Mouse (Mus musculus): ENCODE data around the gene Setx. TPM values are rescaled to one million over a fixed set of nuclear protein-coding genes. Genes with fewer than 3 reads are reported as not detected.
"Not testable (repeated sequence)": the region's sequence is repeated elsewhere in the genome, so short reads cannot be mapped to it uniquely, and the experiment has no call there.

Setx gene
- polyA plus RNA-seq, 2 experiments: 10.0 TPM

DNA sequence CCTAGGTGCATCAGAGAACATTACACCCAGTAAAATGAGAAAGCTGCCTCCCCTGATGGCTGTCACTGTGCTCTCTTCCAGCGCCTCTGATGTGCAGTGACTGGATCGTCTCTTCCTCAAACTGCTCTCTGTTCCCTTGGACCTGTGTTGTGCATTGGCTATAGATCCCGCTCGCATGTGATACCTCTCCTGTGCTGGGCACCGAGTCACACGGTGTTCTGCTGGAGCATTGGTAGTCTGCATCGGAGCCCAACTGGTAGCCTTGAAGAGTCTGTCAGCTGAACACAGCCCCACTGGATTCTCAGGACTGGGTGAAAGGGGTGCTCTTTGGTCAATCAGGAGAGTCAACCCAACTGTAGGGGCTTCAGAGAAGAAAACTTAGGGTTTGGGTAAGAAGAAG lies 38.0 kb upstream of the Setx start:
- ATAC-seq (ENCODE audit: low FRiP score, low read depth): no peak
- no peak overlapping the region for H3K9ac ChIP-seq (ENCODE audit: low read depth, low read length, severe bottlenecking)
- no peak for TF ChIP-seq POLR2A (IDR thresholded peaks at IDR 0.05; ENCODE audit: borderline replicate concordance, extremely low read depth, insufficient read depth, insufficient read length)
- no peaks in the 10 kb centered on the region for H3K9me3 ChIP-seq (ENCODE audit: control insufficient read depth, low read length)
- no peak overlapping the region for H3K4me2 ChIP-seq (replicated peaks; ENCODE audit: low read depth, low read length, severe bottlenecking)
- H3K27ac ChIP-seq (replicated peaks; ENCODE audit: low read depth, low read length): no peak overlapping the region
- peaks cover 62% of the 10 kb centered on the region for H3K36me3 ChIP-seq (ENCODE audit: control insufficient read depth, insufficient read depth, low read length)
- DNase-seq (ENCODE audit: low spot score): no peak
- no peaks in the 10 kb centered on the region for H3K4me1 ChIP-seq (ENCODE audit: control insufficient read depth, insufficient read depth, low read length)
- no peak overlapping the region for H3K4me3 ChIP-seq (replicated peaks; ENCODE audit: low read length)
- 97% methylated on average over 7 of the region's 7 CpGs for WGBS
- H3K27me3 ChIP-seq (ENCODE audit: control insufficient read depth, insufficient read depth, low read length): no peaks in the 10 kb centered on the region

DNA sequence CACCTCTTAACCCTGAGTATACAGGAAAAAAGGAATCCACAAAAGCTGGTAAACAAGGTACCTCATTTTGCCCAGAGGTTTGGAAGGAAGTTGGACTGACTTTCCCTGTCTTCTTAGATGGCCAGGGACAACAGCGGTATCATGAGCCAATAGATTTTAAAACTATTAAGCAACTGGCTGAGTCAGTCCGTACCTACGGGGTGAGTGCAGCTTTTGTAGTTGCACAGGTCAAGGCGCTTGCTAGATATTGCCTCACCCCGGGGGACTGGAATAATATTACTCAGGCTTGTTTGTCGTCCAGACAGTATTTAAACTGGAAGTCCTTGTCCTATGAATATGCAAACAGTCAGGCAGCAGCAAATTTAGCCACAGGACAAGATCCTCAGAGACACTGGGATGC lies 34.7 kb upstream of the Setx start:
- H3K9ac ChIP-seq (ENCODE audit: low read depth, low read length, severe bottlenecking); H3K9me3 ChIP-seq (ENCODE audit: control insufficient read depth, low read length); H3K4me3 ChIP-seq (replicated peaks; ENCODE audit: low read length); H3K4me2 ChIP-seq (replicated peaks; ENCODE audit: low read depth, low read length, severe bottlenecking); ATAC-seq (ENCODE audit: low FRiP score, low read depth); H3K4me1 ChIP-seq (ENCODE audit: control insufficient read depth, insufficient read depth, low read length); H3K27me3 ChIP-seq (ENCODE audit: control insufficient read depth, insufficient read depth, low read length); H3K27ac ChIP-seq (replicated peaks; ENCODE audit: low read depth, low read length); DNase-seq (ENCODE audit: low spot score): not testable (repeated sequence)
- WGBS: 84% methylated on average over 6 of the region's 6 CpGs
- H3K36me3 ChIP-seq (ENCODE audit: control insufficient read depth, insufficient read depth, low read length): peaks cover 31% of the 10 kb centered on the region

- Histone ChIP-seq H3K4me3 (replicated peaks; ENCODE audit: low read length) (no peak overlapping the region), H3K27me3 (ENCODE audit: control insufficient read depth, insufficient read depth, low read length) (no peaks in the 10 kb centered on the region), H3K4me1 (ENCODE audit: control insufficient read depth, insufficient read depth, low read length) (no peaks in the 10 kb centered on the region), H3K4me2 (replicated peaks; ENCODE audit: low read depth, low read length, severe bottlenecking) (no peak overlapping the region), H3K36me3 (ENCODE audit: control insufficient read depth, insufficient read depth, low read length) (no peaks in the 10 kb centered on the region), H3K27ac (replicated peaks; ENCODE audit: low read depth, low read length) (no peak overlapping the region), H3K9me3 (ENCODE audit: control insufficient read depth, low read length) (no peaks in the 10 kb centered on the region), H3K9ac (ENCODE audit: low read depth, low read length, severe bottlenecking) (no peak overlapping the region)
- ATAC-seq (ENCODE audit: low FRiP score, low read depth) (no peak), DNase-seq (ENCODE audit: low spot score) (no peak)
- no peak for TF ChIP-seq POLR2A (IDR thresholded peaks at IDR 0.05; ENCODE audit: borderline replicate concordance, extremely low read depth, insufficient read depth, insufficient read length)
- WGBS: 86% methylated on average over 8 of the region's 8 CpGs
Observed at GRCm38 (mm10) chr2:29095674-29096073, 28.3 kb upstream of the Setx start.

DNA sequence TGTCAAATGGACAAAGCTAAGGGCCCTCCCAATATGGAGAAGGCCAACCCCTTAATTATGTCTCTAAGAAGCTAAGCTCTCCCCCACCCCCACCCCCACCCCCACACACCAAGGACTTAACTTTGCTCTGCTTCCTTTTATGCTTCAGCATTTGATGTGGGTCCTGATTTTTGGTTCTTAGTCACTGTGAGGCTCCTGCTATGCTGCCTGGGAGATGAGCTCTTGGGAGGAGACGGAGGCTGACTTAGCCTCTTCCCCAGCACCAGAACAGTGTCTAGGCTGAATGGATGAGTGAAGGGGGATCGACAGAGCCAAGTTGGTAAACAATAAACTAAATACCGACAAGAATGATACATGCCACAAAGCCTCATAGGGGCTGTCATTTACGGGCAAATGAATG lies 27.2 kb upstream of the Setx start:
- ATAC-seq (ENCODE audit: low FRiP score, low read depth) (no peak), DNase-seq (ENCODE audit: low spot score) (no peak)
- no peak for TF ChIP-seq POLR2A (IDR thresholded peaks at IDR 0.05; ENCODE audit: borderline replicate concordance, extremely low read depth, insufficient read depth, insufficient read length)
- Histone ChIP-seq H3K9ac (ENCODE audit: low read depth, low read length, severe bottlenecking) (no peak overlapping the region), H3K4me2 (replicated peaks; ENCODE audit: low read depth, low read length, severe bottlenecking) (no peak overlapping the region), H3K9me3 (ENCODE audit: control insufficient read depth, low read length) (no peaks in the 10 kb centered on the region), H3K27ac (replicated peaks; ENCODE audit: low read depth, low read length) (no peak overlapping the region), H3K36me3 (ENCODE audit: control insufficient read depth, insufficient read depth, low read length) (no peaks in the 10 kb centered on the region), H3K4me3 (replicated peaks; ENCODE audit: low read length) (no peak overlapping the region), H3K27me3 (ENCODE audit: control insufficient read depth, insufficient read depth, low read length) (no peaks in the 10 kb centered on the region), H3K4me1 (ENCODE audit: control insufficient read depth, insufficient read depth, low read length) (no peaks in the 10 kb centered on the region)
- WGBS: 78% methylated on average over 4 of the region's 4 CpGs

- WGBS: 80% methylated on average over 3 of the region's 3 CpGs
- Histone ChIP-seq H3K4me3 (replicated peaks; ENCODE audit: low read length) (no peak overlapping the region), H3K36me3 (ENCODE audit: control insufficient read depth, insufficient read depth, low read length) (no peaks in the 10 kb centered on the region), H3K4me2 (replicated peaks; ENCODE audit: low read depth, low read length, severe bottlenecking) (no peak overlapping the region), H3K9me3 (ENCODE audit: control insufficient read depth, low read length) (no peaks in the 10 kb centered on the region), H3K4me1 (ENCODE audit: control insufficient read depth, insufficient read depth, low read length) (no peaks in the 10 kb centered on the region), H3K9ac (ENCODE audit: low read depth, low read length, severe bottlenecking) (no peak overlapping the region), H3K27me3 (ENCODE audit: control insufficient read depth, insufficient read depth, low read length) (no peaks in the 10 kb centered on the region), H3K27ac (replicated peaks; ENCODE audit: low read depth, low read length) (no peak overlapping the region)
- no peak for TF ChIP-seq POLR2A (IDR thresholded peaks at IDR 0.05; ENCODE audit: borderline replicate concordance, extremely low read depth, insufficient read depth, insufficient read length)
- no peak for ATAC-seq (ENCODE audit: low FRiP score, low read depth)
- no peak for DNase-seq (ENCODE audit: low spot score)
Observed at GRCm38 (mm10) chr2:29097465-29097864, 26.5 kb upstream of the Setx start.

DNA sequence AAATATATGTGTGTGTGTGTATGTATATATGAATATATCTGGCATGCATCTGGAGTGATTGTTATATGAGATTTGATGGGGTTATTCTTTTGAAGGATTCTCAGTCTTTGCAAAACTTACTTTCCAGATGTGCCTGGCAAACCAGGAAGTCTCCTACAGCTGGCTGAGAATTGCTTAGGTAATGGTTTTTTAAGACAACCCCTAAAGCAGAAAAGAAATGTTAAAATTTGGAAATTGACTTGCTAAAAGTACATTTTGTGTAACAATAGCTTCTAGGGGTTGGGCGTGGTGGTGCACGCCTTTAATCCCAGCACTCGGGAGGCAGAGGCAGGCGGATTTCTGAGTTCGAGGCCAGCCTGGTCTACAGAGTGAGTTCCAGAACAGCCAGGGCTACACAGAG lies 26.0 kb upstream of the Setx start:
- 97% methylated on average over 5 of the region's 5 CpGs for WGBS
- H3K4me2 ChIP-seq (replicated peaks; ENCODE audit: low read depth, low read length, severe bottlenecking); DNase-seq (ENCODE audit: low spot score); ATAC-seq (ENCODE audit: low FRiP score, low read depth); H3K9ac ChIP-seq (ENCODE audit: low read depth, low read length, severe bottlenecking); H3K9me3 ChIP-seq (ENCODE audit: control insufficient read depth, low read length); H3K27me3 ChIP-seq (ENCODE audit: control insufficient read depth, insufficient read depth, low read length); H3K4me3 ChIP-seq (replicated peaks; ENCODE audit: low read length); H3K27ac ChIP-seq (replicated peaks; ENCODE audit: low read depth, low read length); H3K36me3 ChIP-seq (ENCODE audit: control insufficient read depth, insufficient read depth, low read length); H3K4me1 ChIP-seq (ENCODE audit: control insufficient read depth, insufficient read depth, low read length): not testable (repeated sequence)

Measured in limb, embryonic 14.5 days (tissue).